Mouse (Mus musculus) hindbrain, embryonic 16.5 days (tissue): ENCODE data around the gene Gm11077. TPM values are rescaled to one million over a fixed set of nuclear protein-coding genes. Genes with fewer than 3 reads are reported as not detected.

ENCODE experiments used
- ATAC-seq: fragments of 200-750 bp; cut with Nextera tagmentation; 2 replicates; pipeline ENCODE4 v1.8.0; 2017; ENCODE audit warnings: moderate TSS enrichment, moderate library complexity
- H3K27ac ChIP-seq: fragments of 300-500 bp; sonication (generic); 2 replicates; pipeline ENCODE4 v1.5.1; 2014; ENCODE audit warnings: low read depth, mild to moderate bottlenecking, control low read depth, low read length, moderate library complexity
- H3K27me3 ChIP-seq: fragments of 300-500 bp; sonication (generic); replicated peaks from 2 replicates; pipeline ENCODE4 v1.6.1; 2014; ENCODE audit warnings: low read length; ENCODE audit not compliant: control insufficient read depth, insufficient read depth
- H3K36me3 ChIP-seq: fragments of 300-500 bp; sonication (generic); 2 replicates; pipeline ENCODE4 v1.6.1; 2014; ENCODE audit warnings: mild to moderate bottlenecking, low read length, moderate library complexity, mixed read lengths; ENCODE audit not compliant: control insufficient read depth, insufficient read depth
- H3K4me1 ChIP-seq: fragments of 300-500 bp; sonication (generic); 2 replicates; pipeline ENCODE4 v1.6.1; 2014; ENCODE audit warnings: low read depth, low read length; ENCODE audit not compliant: control insufficient read depth, insufficient read depth
- H3K4me2 ChIP-seq: fragments of 300-500 bp; sonication (generic); 2 replicates; pipeline ENCODE4 v1.6.1; 2014; ENCODE audit warnings: mild to moderate bottlenecking, low read length, control low read depth, moderate library complexity
- H3K4me3 ChIP-seq: fragments of 300-500 bp; sonication (generic); 2 replicates; pipeline ENCODE4 v1.5.1; 2014; ENCODE audit warnings: mild to moderate bottlenecking, low read length, control low read depth, moderate library complexity
- H3K9ac ChIP-seq: fragments of 300-500 bp; sonication (generic); 2 replicates; pipeline ENCODE4 v1.6.1; 2014; ENCODE audit warnings: low read depth, mild to moderate bottlenecking, control low read depth, low read length, moderate library complexity
- H3K9me3 ChIP-seq: fragments of 300-500 bp; sonication (generic); 2 replicates; pipeline ENCODE4 v1.6.1; 2014; ENCODE audit warnings: mild to moderate bottlenecking, low read length, moderate library complexity; ENCODE audit not compliant: control insufficient read depth
- WGBS: fragments of 180-500 bp; shearing (Covaris S2); extraction: QIAGEN DNeasy Blood & Tissue Kit; methylation state at CpG from one replicate; pipeline ENCODE4 v1.1.7; 2014; 5-methylcytosine and 5-hydroxymethylcytosine counted together
- polyA plus RNA-seq: library from polyadenylated mRNA; unstranded; fragments of >200 nt; fragmentation: Nextera tagmentation; extraction: Ambion mirVana; gene quantifications from 2 replicates; pipeline ENCODE4 v1.2.1, GENCODE M21; 2015

The Gm11077 gene
- polyA plus RNA-seq, result not detected in 2 replicates

- no peak within 1 kb of the TSS for H3K9ac ChIP-seq
- no peak within 1 kb of the TSS for H3K27ac ChIP-seq
- no peaks in the 10 kb centered on the region for H3K36me3 ChIP-seq
- no peaks in the 10 kb centered on the region for H3K27me3 ChIP-seq
- no peaks in the 10 kb centered on the region for H3K9me3 ChIP-seq
- ATAC-seq, result no peak
- 85% methylated on average over 5 of the region's 5 CpGs for WGBS
- peaks cover 7% of the 10 kb centered on the region; the same call in 1 of the 2 replicates for H3K4me1 ChIP-seq
- no peak within 1 kb of the TSS for H3K4me3 ChIP-seq
- H3K4me2 ChIP-seq, result no peak within 1 kb of the TSS
These were observed at the start of gene Gm11077 for GRCm38 (mm10) chr6:140729272-140729671. Gm11077 (plus strand) TSS chr6:140729284.

GRCm38 (mm10) chr6:140680713-140681112, 48.4 kb upstream of the Gm11077 start:
- no peak overlapping the region for H3K27ac ChIP-seq
- 57% methylated on average over 7 of the region's 7 CpGs for WGBS
- H3K9ac ChIP-seq, result no peak overlapping the region
- no peak for ATAC-seq
- H3K4me3 ChIP-seq, result no peak overlapping the region
- no peak overlapping the region for H3K4me2 ChIP-seq
- no peaks in the 10 kb centered on the region for H3K36me3 ChIP-seq
- no peaks in the 10 kb centered on the region for H3K9me3 ChIP-seq
- peaks cover 18% of the 10 kb centered on the region for H3K4me1 ChIP-seq
- H3K27me3 ChIP-seq, result no peaks in the 10 kb centered on the region

- ATAC-seq, result no peak
- 41% methylated on average over 13 of the region's 13 CpGs for WGBS
- no peak overlapping the region for H3K4me2 ChIP-seq
These were observed 46.3 kb upstream of the Gm11077 start for GRCm38 (mm10) chr6:140682829-140683228.

GRCm38 (mm10) chr6:140684403-140684802, 44.7 kb upstream of the Gm11077 start:
- Histone ChIP-seq H3K9ac (no peak overlapping the region), H3K36me3 (no peaks in the 10 kb centered on the region), H3K4me1 (peaks cover 4% of the 10 kb centered on the region; the same call in 1 of the 2 replicates), H3K4me2 (no peak overlapping the region), H3K4me3 (no peak overlapping the region), H3K27ac (no peak overlapping the region), H3K27me3 (no peaks in the 10 kb centered on the region), H3K9me3 (no peaks in the 10 kb centered on the region)
- ATAC-seq, result no peak
- WGBS, result 91% methylated on average over 11 of the region's 11 CpGs

More at GRCm38 (mm10) chr6:140682829-140683228, 46.3 kb upstream of the Gm11077 start:
- Histone ChIP-seq H3K27me3 (no peaks in the 10 kb centered on the region), H3K4me3 (no peak overlapping the region), H3K4me1 (peaks cover 18% of the 10 kb centered on the region), H3K9me3 (no peaks in the 10 kb centered on the region), H3K9ac (no peak overlapping the region), H3K36me3 (no peaks in the 10 kb centered on the region), H3K27ac (no peak overlapping the region)

GRCm38 (mm10) chr6:140689617-140690404, 39.3 kb upstream of the Gm11077 start:
- Histone ChIP-seq H3K9me3 (no peaks in the 10 kb centered on the region), H3K9ac (no peak overlapping the region), H3K4me2 (no peak overlapping the region), H3K4me1 (no peaks in the 10 kb centered on the region; the same call in 1 of the 2 replicates), H3K36me3 (no peaks in the 10 kb centered on the region), H3K27ac (no peak overlapping the region), H3K4me3 (no peak overlapping the region), H3K27me3 (no peaks in the 10 kb centered on the region)
- ATAC-seq, result peak; percentile 60
- WGBS, result 72% methylated on average over 16 of the region's 16 CpGs

- Histone ChIP-seq H3K4me1 (no peaks in the 10 kb centered on the region; the same call in none of the 2 replicates), H3K9ac (no peak overlapping the region), H3K4me3 (no peak overlapping the region), H3K9me3 (no peaks in the 10 kb centered on the region), H3K27ac (no peak overlapping the region), H3K4me2 (no peak overlapping the region), H3K36me3 (no peaks in the 10 kb centered on the region), H3K27me3 (no peaks in the 10 kb centered on the region)
- ATAC-seq, result no peak
- 88% methylated on average over 6 of the region's 6 CpGs for whole genome bisulfite sequencing
These were observed 36.9 kb upstream of the Gm11077 start for GRCm38 (mm10) chr6:140692160-140692559.

- ATAC-seq, result peak; percentile 35; the same call in 1 of the 2 replicates
- Histone ChIP-seq H3K4me1 (no peaks in the 10 kb centered on the region; the same call in none of the 2 replicates), H3K9ac (no peak overlapping the region), H3K36me3 (no peaks in the 10 kb centered on the region), H3K27ac (no peak overlapping the region; the same call in 1 of the 2 replicates), H3K4me3 (no peak overlapping the region), H3K9me3 (no peaks in the 10 kb centered on the region), H3K27me3 (no peaks in the 10 kb centered on the region), H3K4me2 (0 out of 2 replicates have a peak overlapping the region, but pooled peaks have one; percentile 25)
- WGBS, result 48% methylated on average over 12 of the region's 12 CpGs
These were observed 32.7 kb upstream of the Gm11077 start for GRCm38 (mm10) chr6:140696192-140696879.

- no peaks in the 10 kb centered on the region for H3K27me3 ChIP-seq
- 59% methylated on average over 11 of the region's 11 CpGs for WGBS
- H3K9me3 ChIP-seq, result no peaks in the 10 kb centered on the region
- no peak overlapping the region for H3K27ac ChIP-seq
- no peak overlapping the region for H3K4me3 ChIP-seq
- peak; percentile 55; the same call in 1 of the 2 replicates for ATAC-seq
- H3K4me2 ChIP-seq, result no peak overlapping the region
- no peaks in the 10 kb centered on the region; the same call in none of the 2 replicates for H3K4me1 ChIP-seq
- no peak overlapping the region for H3K9ac ChIP-seq
- no peaks in the 10 kb centered on the region for H3K36me3 ChIP-seq
These were observed 31.1 kb upstream of the Gm11077 start for GRCm38 (mm10) chr6:140697994-140698393.

GRCm38 (mm10) chr6:140698596-140698995, 30.5 kb upstream of the Gm11077 start:
- ATAC-seq, result no peak
- H3K4me3 ChIP-seq, result no peak overlapping the region
- no peak overlapping the region for H3K4me2 ChIP-seq
- no peaks in the 10 kb centered on the region; the same call in none of the 2 replicates for H3K4me1 ChIP-seq
- no peak overlapping the region for H3K9ac ChIP-seq
- H3K36me3 ChIP-seq, result no peaks in the 10 kb centered on the region
- no peaks in the 10 kb centered on the region for H3K27me3 ChIP-seq
- no peaks in the 10 kb centered on the region for H3K9me3 ChIP-seq
- WGBS, result 89% methylated on average over 1 of the region's 1 CpGs
- H3K27ac ChIP-seq, result no peak overlapping the region
